Mouse (Mus musculus): ENCODE results near the gene Ccs.

GRCm38 (mm10) chr19:4850281-4850680 lies 11.1 kb upstream of the Ccs start:
- no peak for TF ChIP-seq CTCF (IDR thresholded peaks at IDR 0.05; ENCODE audit: low read depth)
- TF ChIP-seq EP300 (IDR thresholded peaks at IDR 0.05; ENCODE audit: low read depth), result no peak
